Comparison of ENCODE assay signal across 15 mouse cellular contexts in genomic region chr10:86168084-86168483, GRCm38 (mm10).
"Had no signal": no experiment of that assay in that cellular context is flagged by ENCODE, and none has a peak within 500 bp of the region (broad histone marks: within the 10 kb centered on the region; RNA-seq: fewer than 3 reads in every experiment).

No protein-coding gene starts in this region.

- H3K27me3 ChIP-seq: limb, embryonic 15.5 days; liver, embryonic 12.5 days; midbrain, embryonic 15.5 days; neural tube, embryonic 13.5 days; stomach, embryonic 15.5 days had no signal

- H3K9ac ChIP-seq: limb, embryonic 15.5 days; liver, embryonic 12.5 days; lung, embryonic 14.5 days; midbrain, embryonic 15.5 days; neural tube, embryonic 13.5 days; stomach, embryonic 15.5 days had no signal

- ATAC-seq: intestine, postnatal 0 days; liver, embryonic 12.5 days; midbrain, embryonic 15.5 days had no signal

- H3K27ac ChIP-seq: kidney, postnatal 0 days; liver, embryonic 12.5 days; midbrain, embryonic 15.5 days; neural tube, embryonic 13.5 days; stomach, embryonic 15.5 days had no signal

- DNase-seq: kidney, adult 8-10 months; lung, embryonic 14.5 days; lung, postnatal 10 days; lung, postnatal 4 days; retina, postnatal 1 day; right cerebral cortex, postnatal 14 days; thymus, adult 2 months; thymus, postnatal 25 days had no signal

- H3K36me3 ChIP-seq: limb, embryonic 15.5 days; liver, embryonic 12.5 days; midbrain, embryonic 15.5 days; neural tube, embryonic 13.5 days; stomach, embryonic 15.5 days had no signal

- H3K9me3 ChIP-seq: limb, embryonic 15.5 days; liver, embryonic 12.5 days; midbrain, embryonic 15.5 days; neural tube, embryonic 13.5 days; stomach, embryonic 15.5 days had no signal

- H3K4me2 ChIP-seq: limb, embryonic 15.5 days; liver, embryonic 12.5 days; lung, embryonic 14.5 days; midbrain, embryonic 15.5 days; neural tube, embryonic 13.5 days; stomach, embryonic 15.5 days had no signal

- H3K4me3 ChIP-seq: limb, embryonic 15.5 days; liver, embryonic 12.5 days; midbrain, embryonic 15.5 days; neural tube, embryonic 13.5 days; stomach, embryonic 15.5 days had no signal
